Mouse (Mus musculus) liver (tissue): ENCODE measurements at regions not wholly inside any gene's neighbourhood (a gene's known extent, or its start where the extent isn't known, plus 50 kb on each side); places are given as distances from the start of the nearest gene placed in this dataset.

ENCODE experiments used
- DNase-seq: peaks from one replicate; pipeline ENCODE4 v3.0.0-alpha.2; 2020; ENCODE audit warnings: mixed read lengths

DNA sequence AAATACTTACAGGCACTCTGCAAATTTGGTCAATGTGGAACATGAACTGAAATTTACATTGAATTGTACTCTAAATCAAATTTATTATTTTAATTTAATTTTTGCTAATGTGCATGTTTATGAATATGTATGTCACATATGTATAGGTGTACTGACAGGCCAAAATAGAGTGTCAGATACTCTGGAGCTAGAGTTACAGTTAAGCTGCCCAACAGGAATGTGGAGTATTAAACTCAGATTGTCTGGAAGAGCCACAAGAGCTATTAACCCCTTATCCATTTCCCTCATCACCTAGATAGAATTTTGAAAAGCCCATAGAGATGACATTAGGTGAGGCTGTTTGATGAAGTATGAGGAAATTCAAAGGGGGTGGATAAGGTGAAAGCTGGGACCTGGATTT is 607.5 kb upstream of the Dpp10 start:
- no peak for DNase-seq

GRCm38 (mm10) chr1:124652251-124652861 is 607.0 kb upstream of the Dpp10 start:
- DNase-seq: no peak

GRCm38 (mm10) chr1:124635246-124635768 is 589.9 kb upstream of the Dpp10 start:
- DNase-seq: no peak

DNA sequence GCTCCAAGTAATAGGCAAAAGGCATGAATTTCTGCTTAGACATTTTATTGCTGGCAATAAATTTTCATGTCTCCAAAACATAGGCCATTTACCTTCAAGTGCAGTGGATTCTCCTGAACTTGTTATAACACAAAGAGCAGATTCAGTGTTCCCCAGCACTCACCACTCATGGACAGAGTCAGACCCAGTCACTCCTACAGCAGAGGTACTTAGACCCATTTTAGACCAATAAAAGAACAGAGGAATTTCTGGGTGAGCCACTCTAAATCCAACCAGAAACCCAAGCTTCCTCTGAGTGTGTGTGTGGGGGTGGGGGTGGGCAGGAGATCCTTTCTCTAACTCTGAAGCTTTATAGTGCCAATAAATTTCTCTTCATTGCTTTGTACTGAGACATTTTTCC is 584.7 kb upstream of the Dpp10 start:
- no peak for DNase-seq

DNA sequence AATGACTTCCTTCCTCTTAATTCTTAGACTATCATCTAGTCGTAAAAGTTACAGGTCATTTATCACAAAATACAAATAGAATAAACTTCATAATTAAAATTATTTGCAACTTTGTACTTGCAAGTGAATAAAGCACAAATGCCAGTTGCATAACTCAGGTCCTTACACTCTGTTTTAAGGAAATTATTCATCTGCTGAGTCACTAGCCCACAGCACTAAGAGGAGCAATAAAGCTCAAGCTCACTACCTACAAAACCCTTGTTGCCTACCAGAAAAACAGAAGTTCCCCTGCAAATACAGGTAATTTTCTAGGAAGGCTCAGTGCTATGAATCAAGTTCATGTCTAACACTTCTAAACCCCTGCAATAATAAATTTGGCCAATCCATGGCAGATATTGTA is 539.3 kb upstream of the Dpp10 start:
- DNase-seq: no peak
